Mouse (Mus musculus) spleen, adult 2 months (tissue): ENCODE measurements around the gene Vps11. TPM values are rescaled to one million over a fixed set of nuclear protein-coding genes. Genes with fewer than 3 reads are reported as not detected.
"Not testable (repeated sequence)": the region's sequence is repeated elsewhere in the genome, so short reads cannot be mapped to it uniquely, and the experiment has no call there.

Experiments
- DNase-seq, 2 experiments: peaks; one replicate each; pipeline versions ENCODE4 v3.0.0 to v3.0.0-alpha.2; 2012 to 2021; ENCODE audit warnings: low spot score in 2 of 2, low read depth in 1 of 2
- H3K27ac ChIP-seq: fragments of 200-500 bp; 2 replicates; pipeline ENCODE4 v1.5.1; 2012; ENCODE audit warnings: low read length, inconsistent platforms; ENCODE audit not compliant: insufficient read depth
- H3K27me3 ChIP-seq: fragments of 200-500 bp; 2 replicates; pipeline ENCODE4 v1.6.1; 2012; ENCODE audit warnings: mild to moderate bottlenecking, moderate library complexity, low read length, inconsistent platforms; ENCODE audit not compliant: control insufficient read depth, insufficient read depth
- H3K36me3 ChIP-seq: fragments of 200-500 bp; 2 replicates; pipeline ENCODE4 v1.6.1; 2012; ENCODE audit warnings: mild to moderate bottlenecking, low read length, inconsistent platforms; ENCODE audit not compliant: control insufficient read depth, insufficient read depth
- H3K4me1 ChIP-seq: fragments of 200-500 bp; 2 replicates; pipeline ENCODE4 v1.6.1; 2011; ENCODE audit warnings: inconsistent platforms; ENCODE audit not compliant: control insufficient read depth, insufficient read depth, insufficient read length
- H3K4me3 ChIP-seq: fragments of 200-500 bp; 2 replicates; pipeline ENCODE4 v1.5.1; 2011; ENCODE audit warnings: mild to moderate bottlenecking, inconsistent platforms; ENCODE audit not compliant: insufficient read depth, insufficient read length; ENCODE audit errors: extremely low read depth
- CTCF ChIP-seq: fragments of 200-500 bp; IDR thresholded peaks from 2 replicates; pipeline ENCODE4 v1.5.1; 2011; ENCODE audit warnings: mild to moderate bottlenecking, inconsistent platforms; ENCODE audit not compliant: insufficient read depth, insufficient read length, insufficient replicate concordance; ENCODE audit errors: extremely low read depth
- POLR2A ChIP-seq: fragments of 200-500 bp; IDR thresholded peaks from 2 replicates; pipeline ENCODE4 v1.6.1; 2011; ENCODE audit warnings: low read depth, low read length, inconsistent platforms
- WGBS: fragments of 180-500 bp; shearing (Covaris S2); methylation state at CpG from one replicate; pipeline ENCODE4 v1.1.7; 2018; 5-methylcytosine and 5-hydroxymethylcytosine counted together
- polyA plus RNA-seq: library from polyadenylated mRNA; depleted of rRNA; stranded (reverse); fragments of >200 nt; gene quantifications from 2 replicates; pipeline ENCODE4 v1.2.3, GENCODE M21; 2012

Vps11 gene
- polyA plus RNA-seq, 1 experiment = 23.7 TPM

DNA sequence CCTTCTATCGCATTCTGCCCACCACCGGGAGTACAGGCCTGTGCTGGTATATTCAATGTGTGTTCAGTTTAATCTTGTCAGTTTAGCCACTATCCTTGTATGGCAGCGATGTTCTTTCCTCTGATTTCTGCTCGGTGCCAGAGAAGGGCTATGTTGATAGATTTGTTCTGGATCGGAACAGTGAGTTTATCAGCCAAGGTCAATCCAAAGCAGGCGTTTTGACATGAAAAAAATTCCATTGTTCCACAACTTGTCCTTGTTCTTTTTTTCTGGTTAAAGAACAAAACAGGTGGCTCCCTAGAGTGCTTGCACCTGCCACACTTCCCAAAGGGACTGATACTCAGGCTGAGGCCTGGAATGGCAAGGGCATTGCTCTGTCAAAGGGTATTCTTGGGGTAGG is 14.7 kb upstream of the Vps11 start:
- no peak for DNase-seq
- Histone ChIP-seq H3K4me1 (peaks cover 7% of the 10 kb centered on the region; the same call in 1 of the 2 replicates), H3K4me3 (no peak overlapping the region), H3K27me3 (no peaks in the 10 kb centered on the region), H3K27ac (no peak overlapping the region), H3K36me3 (no peaks in the 10 kb centered on the region)
- 86% methylated on average over 6 of the region's 6 CpGs for WGBS
- TF ChIP-seq POLR2A (no peak), CTCF (no peak)

DNA sequence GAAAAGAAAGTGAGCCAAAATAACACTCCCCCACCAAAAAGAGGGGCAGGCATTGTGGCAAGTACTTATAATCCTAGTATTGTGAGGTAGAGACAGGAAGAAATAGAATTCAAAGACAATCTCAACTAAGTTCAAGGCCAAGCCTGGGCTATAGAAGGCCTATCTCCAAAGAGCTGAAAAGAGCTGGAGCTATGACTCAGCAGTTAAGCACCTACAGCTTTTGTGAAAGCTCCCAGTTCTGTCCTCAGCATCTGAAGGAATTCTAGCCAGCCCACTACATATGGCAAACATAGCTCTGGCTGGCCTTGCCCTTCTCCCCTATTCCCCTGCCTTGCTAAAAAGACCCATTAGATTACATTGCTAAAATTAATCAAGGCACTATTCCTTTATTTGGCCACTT is 11.9 kb upstream of the Vps11 start:
- H3K27ac ChIP-seq = no peak overlapping the region
- TF ChIP-seq CTCF (no peak), POLR2A (no peak)

DNA sequence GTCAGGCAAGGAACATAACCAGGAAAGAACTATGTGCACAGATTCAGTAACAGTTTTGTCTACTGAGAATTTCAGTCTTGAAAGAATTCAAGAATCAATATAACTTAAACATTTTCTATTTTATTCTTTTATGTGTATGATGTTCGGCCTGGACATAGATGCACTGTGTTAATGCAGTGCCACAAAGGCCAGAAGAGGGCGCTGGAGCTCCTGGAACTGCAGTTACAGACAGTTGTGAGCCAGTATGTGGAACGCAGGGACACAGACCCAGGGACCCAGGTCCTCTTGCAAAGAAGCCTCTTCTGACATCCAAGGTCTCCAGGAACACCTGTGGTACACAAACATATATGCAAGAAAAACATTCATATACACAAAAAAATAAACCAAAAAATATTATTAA is 3.0 kb upstream of the Vps11 start:
- no peak for TF ChIP-seq POLR2A
- TF ChIP-seq CTCF = peak; percentile 8; the same call in 1 of the 2 replicates
- H3K27me3 ChIP-seq = no peaks in the 10 kb centered on the region
- peaks cover 2% of the 10 kb centered on the region; the same call in 1 of the 2 replicates for H3K36me3 ChIP-seq
- WGBS = 68% methylated on average over 3 of the region's 3 CpGs
- H3K27ac ChIP-seq = no peak overlapping the region
- peaks cover 4% of the 10 kb centered on the region; the same call in 1 of the 2 replicates for H3K4me1 ChIP-seq
- DNase-seq = no peak
- no peak overlapping the region for H3K4me3 ChIP-seq

More for the DNA sequence above, 11.9 kb upstream of the Vps11 start:
- Histone ChIP-seq H3K36me3 (no peaks in the 10 kb centered on the region), H3K27me3 (no peaks in the 10 kb centered on the region), H3K4me3 (no peak overlapping the region), H3K4me1 (no peaks in the 10 kb centered on the region)
- DNase-seq = no peak

DNA sequence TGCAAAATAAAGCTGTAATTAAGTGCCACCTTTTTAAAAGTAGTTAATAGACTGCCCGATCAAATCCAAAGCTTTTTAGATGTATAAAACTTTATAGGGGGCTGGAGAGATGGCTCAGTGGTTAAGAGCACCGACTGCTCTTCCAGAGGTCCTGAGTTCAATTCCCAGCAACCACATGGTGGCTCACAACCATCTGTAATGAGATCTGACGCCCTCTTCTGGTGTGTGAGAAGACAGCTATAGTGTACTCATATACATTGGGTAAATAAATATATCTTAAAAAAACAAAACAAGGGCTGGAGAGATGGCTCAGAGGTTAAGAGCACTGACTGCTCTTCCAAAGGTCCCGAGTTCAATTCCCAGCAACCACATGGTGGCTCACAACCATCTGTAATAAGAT is 461 bp upstream of the Vps11 start:
- H3K4me1 ChIP-seq, H3K27me3 ChIP-seq, DNase-seq: not testable (repeated sequence)
- H3K27ac ChIP-seq = peak overlapping the region; percentile 29; the same call in 1 of the 2 replicates
- WGBS = 44% methylated on average over 4 of the region's 4 CpGs
- H3K36me3 ChIP-seq = peaks cover 13% of the 10 kb centered on the region
- H3K4me3 ChIP-seq = peak overlapping the region; percentile 99; the same call in 1 of the 2 replicates

DNA sequence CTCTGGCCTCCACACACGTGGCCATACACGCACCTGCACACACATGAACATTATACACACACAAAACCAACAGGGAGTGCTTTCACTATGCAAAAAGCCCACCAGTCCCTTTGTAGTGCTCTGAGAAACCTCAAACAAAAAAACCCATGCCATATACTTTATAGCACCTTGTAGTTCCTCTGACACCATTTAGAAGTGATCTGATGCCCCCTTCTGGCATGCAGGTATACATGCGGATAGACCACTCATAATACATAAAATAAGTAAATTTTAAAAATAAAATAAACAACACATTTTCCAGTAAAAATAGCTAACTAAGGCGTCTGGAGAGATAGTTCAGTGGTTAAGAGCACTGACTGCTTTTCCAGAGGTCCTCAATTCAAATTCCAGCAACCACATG is 4.3 kb downstream of the Vps11 start:
- Histone ChIP-seq H3K36me3 (peaks cover 54% of the 10 kb centered on the region), H3K4me1 (peaks cover 4% of the 10 kb centered on the region; the same call in 1 of the 2 replicates), H3K4me3 (no peak overlapping the region), H3K27me3 (no peaks in the 10 kb centered on the region), H3K27ac (no peak overlapping the region)
- WGBS = 67% methylated on average over 4 of the region's 4 CpGs
- TF ChIP-seq POLR2A = no peak
- no peak for TF ChIP-seq CTCF
- DNase-seq = peak in 1 of 2 experiments; percentile 25

DNA sequence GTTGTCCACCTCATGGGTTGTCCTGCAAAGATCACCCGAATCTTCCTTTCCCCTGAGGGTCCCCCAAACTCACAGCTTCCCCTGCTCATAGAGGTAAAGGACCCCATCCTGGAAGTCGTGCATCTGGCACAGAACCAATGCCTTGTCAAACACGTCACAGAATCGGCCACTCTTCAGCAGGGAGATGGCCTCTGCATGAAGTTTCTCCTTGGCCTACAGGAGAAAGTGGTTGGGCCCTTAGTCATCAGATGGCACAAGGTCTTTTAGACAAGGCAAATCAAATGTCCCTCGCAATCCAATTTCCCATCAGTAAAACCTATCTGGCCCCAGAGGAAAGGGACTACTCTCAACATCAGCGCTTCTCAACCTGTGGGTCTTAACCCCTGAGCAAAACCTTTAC is 8.3 kb downstream of the Vps11 start:
- WGBS = 93% methylated on average over 6 of the region's 6 CpGs
- no peak for TF ChIP-seq CTCF
- no peak for TF ChIP-seq POLR2A
- Histone ChIP-seq H3K4me1 (no peaks in the 10 kb centered on the region), H3K27me3 (no peaks in the 10 kb centered on the region), H3K27ac (no peak overlapping the region), H3K36me3 (peaks cover 67% of the 10 kb centered on the region), H3K4me3 (no peak overlapping the region)
- no peak for DNase-seq

DNA sequence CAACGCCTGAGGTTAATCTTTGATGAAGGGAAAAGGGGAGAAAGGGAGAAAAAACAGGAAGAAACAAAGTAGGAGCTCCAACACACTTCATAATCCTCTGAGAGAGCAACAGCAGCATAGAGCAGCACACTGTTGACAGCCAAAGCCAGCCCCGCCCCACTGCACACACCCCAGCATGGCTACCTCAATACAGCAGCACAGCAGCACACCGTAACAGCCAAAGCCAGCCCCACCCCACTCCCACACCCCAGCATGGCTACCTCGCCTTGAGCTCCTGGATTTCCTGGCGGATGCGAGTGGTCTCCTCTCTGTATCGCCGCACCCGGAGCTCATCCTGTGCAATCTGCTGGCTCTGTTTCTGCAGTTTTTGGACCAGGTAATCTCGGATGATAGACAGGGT is 9.1 kb downstream of the Vps11 start:
- Histone ChIP-seq H3K36me3 (peaks cover 69% of the 10 kb centered on the region), H3K27ac (no peak overlapping the region), H3K4me3 (no peak overlapping the region), H3K4me1 (no peaks in the 10 kb centered on the region), H3K27me3 (no peaks in the 10 kb centered on the region)
- no peak for TF ChIP-seq POLR2A
- TF ChIP-seq CTCF = no peak
- WGBS = 97% methylated on average over 10 of the region's 10 CpGs
- no peak for DNase-seq

DNA sequence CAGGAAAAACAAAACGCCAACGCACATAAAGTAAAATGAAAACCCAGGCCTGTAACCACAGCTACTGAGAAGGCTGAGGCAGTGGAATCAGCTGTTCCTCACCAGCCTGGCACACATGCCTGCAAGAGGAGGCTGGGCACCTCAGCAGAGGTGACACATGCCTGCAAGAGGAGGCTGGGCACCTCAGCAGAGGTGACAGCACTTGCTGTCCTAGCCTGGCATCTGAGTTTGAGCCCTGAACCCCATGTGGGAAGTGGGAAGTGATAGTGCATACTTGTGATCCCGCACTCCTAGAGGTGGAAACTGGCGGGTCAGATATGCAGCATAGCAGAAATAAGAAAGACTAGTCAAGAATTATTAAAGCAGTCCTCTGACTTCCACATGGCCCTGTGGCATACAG is 10.1 kb downstream of the Vps11 start:
- Histone ChIP-seq H3K27me3 (no peaks in the 10 kb centered on the region), H3K4me3 (no peak overlapping the region), H3K4me1 (no peaks in the 10 kb centered on the region), H3K36me3 (peaks cover 68% of the 10 kb centered on the region), H3K27ac (no peak overlapping the region)
- no peak for DNase-seq
- TF ChIP-seq CTCF (no peak), POLR2A (no peak)
- WGBS = 92% methylated on average over 4 of the region's 4 CpGs
